Mouse (Mus musculus) right cerebral cortex, postnatal 4 days (tissue): Measurements from ENCODE around the gene Tjp3.
A peak's percentile ranks its signal among the peaks of the same experiment; 100 is the strongest.

Source experiments
- DNase-seq: peaks from one replicate; pipeline ENCODE4 v3.0.0-alpha.2; 2022

Gene Tjp3

DNA sequence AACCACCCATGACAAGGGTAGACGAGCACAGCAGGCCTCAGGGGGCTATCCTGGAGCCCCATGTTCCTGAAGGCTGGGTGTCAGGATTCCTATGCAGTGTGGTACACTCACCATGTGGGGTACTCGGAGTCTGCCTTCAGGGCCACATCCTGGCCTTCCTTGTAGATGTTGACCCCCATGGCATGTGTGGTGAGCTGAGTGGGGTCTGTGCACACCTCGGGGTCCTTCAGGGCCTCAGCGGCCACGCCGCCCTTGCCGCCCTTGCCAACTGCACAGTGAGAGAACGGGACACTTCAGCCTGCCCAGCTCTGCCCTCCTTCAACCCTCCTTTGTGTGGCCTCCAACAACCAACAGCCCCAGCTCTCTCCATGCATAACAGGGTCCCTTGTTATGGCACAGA lies 25.8 kb downstream of the Tjp3 start:
- DNase-seq = no peak

DNA sequence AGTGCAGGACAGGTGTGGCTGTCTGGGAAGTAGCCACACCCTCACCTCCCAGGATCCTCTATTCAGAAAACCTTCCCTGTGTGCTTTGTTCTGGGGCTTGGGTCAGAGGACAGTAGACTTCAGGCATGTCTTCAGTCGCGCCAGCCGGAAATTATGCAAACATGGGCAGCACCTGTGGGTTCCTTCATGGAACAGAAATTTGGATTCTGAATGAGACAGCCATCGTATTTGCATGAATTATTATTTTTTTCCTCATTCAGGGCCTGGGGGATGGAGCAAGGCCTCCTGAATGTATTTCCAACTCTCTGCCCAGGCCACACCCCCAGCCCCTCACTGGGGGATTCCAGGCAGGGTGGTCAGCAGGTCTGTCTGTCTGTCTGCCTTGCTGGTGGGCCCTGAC lies 30.4 kb downstream of the Tjp3 start:
- no peak for DNase-seq

DNA sequence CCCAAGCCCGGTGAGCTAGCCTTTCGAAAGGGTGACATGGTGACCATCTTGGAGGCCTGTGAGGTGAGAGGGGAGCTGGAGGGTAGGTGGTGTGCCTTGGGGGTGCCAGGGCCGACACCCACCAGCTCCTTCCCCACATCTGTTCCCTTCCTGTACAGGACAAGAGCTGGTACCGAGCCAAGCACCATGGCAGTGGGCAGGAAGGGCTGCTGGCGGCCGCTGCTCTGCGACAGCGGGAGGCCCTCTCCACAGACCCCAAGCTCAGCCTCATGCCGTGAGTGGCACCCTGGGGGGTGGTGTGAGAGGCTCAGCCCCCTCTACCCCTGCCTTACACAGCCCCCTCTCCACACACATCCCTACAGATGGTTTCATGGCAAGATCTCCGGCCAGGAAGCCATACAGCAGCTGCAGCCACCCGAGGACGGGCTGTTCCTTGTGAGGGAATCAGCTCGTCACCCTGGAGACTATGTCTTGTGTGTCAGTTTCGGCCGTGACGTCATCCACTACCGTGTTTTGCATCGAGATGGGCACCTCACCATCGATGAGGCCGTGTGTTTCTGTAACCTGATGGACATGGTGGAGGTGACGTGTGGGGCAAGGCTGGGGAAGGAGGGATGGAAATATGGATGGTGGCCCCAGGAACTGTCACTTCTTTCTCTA lies 32.0 kb downstream of the Tjp3 start:
- no peak for DNase-seq

DNA sequence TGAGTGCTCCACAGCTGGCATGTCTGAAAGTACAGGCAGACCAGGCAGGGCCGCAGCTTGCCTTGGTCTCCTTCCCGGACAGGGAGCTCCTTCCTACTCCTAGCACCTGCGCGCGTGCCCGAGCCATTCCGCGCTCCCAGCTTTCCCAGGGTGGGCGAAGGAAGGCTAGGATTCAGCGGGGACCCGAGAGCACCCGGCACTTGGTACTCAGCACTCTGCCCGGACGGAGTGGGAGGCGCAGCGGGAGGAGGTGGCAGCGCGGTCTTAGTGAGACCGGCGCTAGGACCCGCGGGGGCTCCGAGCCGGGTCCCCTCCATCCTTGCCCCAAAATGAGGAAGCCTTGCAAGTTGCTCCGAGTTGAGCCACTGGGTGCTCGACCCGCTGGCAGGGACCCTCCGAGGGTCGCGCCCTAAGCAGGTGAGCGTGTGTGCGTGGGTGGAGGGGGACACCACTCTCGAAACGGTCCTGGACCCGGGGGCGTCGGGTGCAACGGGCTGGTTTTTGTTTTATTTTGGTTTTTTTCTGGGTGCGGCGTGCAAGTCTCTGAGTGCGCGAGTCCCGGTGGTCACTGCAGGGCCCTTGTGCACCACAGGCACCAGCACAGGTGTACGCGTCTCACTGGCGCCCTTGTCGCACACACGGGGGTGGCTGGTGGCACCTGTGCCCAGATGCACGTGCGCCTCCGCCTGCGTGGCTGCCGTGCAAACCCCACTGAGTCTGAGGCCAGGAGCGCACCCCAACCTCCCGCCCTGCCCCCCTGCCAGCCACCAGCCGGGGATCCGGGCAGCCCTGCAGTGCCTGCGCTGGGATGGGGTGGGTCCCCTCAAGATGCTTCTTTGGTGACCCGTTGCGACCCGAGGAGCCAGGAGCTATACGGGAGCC lies 34.0 kb downstream of the Tjp3 start:
- peak; percentile 58 for DNase-seq

DNA sequence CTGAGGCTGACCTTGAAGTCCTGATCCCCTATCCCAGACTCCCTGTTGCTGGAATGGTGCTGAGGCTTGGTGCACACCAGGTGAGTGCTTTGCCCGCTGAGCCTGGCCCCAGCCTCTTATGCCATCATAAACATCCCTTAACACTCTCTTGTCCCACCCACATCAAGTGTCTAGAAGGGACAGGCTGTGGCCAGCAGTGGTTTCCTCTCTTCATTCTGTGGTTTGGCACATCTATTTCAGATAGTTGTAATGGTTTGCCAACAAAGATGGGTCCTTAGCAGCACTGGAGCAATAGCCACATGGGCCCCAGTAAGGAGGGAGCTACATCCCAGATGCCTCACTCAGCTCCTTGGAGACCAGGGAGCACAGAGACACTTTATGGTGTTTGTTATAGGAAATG lies 36.5 kb downstream of the Tjp3 start:
- no peak for DNase-seq

DNA sequence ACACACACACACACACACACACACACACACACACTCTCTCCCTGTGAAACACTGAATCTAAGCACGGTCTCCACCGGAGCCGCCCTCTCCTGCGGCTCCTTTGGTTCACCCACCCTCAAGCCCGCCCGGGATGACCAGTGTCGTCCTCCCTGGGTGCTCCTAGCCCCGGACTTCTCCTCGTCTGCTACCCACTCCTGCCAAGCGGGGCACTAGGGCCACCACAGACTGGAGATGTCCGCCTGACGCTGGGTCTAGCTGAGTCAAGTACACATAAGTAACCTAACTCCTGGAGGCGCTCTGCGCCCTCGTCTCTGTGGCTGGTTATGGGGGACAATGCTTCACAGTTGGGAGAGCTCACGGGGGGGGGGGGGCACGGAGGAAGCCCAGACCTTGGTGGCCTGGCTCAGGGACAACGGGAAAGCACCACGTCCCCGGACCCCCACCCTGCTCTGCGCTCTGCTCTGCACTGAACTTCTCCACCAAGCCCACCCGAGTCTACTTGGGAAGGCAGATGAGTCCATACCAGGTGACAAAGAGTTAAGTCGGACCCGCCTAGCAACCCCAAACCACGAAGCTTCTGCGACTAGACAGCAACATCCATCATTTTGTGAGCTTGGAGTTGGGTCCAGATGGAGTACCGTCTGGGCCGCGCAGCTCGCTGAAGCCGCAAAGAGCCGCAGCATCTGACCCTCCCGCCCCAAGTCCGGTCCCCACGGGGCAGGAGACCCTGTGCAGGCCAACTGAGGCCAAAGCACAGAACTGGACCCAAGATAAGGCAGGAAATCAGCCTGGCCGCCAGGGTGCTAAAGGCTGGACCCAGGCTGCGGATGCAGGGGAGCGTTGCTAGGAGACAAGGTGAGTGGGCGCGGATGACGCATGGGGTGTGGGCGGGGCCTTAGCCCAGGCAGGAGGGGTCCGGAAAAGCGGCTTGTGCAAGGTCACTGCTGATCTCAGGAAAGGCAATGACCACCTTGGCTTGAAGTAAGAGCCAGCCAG lies 38.7 kb downstream of the Tjp3 start, which contains the start of gene Matk:
TSS of gene Matk (plus strand) at position 512 of the 996 bp plus-strand sequence.
- DNase-seq = peak; percentile 78

DNA sequence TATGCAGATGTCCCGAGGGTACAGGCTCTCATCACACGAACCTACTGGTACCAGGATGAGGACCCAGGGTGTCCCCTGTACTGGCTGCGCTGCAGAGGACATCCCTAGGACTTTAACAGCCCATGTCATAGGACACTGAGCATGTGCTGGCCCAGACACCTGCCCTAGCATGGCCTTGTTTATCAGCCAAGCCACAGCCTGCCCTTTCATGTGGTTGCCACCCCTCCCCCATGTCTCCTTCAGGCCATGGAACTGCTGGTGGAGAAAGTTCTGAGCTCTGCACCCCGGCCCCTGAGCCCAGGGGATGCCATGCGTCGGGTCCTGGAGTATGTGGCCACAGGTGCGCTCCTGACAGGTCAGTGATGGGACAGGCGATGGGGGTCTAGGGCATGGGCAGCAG lies 41.9 kb downstream of the Tjp3 start:
- DNase-seq = no peak

DNA sequence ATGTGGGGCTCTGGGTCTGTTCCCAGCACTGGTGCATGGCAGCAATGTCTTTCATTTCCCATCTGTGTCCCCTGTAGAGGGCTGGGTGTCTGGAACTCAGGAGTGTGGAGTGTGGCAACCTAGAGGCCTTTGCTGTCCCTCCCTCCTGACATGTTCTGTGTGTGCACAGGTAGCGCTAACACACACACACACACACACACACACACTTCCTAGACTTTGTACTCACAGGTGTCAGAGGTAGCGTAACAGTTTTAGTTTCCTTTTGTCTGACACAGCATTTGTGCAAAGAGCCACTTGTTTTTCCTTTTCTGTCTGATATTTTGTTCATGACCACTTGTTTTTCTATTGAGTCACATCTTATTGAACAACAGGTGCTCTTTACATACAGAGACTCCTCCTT lies 43.6 kb downstream of the Tjp3 start:
- DNase-seq = no peak

DNA sequence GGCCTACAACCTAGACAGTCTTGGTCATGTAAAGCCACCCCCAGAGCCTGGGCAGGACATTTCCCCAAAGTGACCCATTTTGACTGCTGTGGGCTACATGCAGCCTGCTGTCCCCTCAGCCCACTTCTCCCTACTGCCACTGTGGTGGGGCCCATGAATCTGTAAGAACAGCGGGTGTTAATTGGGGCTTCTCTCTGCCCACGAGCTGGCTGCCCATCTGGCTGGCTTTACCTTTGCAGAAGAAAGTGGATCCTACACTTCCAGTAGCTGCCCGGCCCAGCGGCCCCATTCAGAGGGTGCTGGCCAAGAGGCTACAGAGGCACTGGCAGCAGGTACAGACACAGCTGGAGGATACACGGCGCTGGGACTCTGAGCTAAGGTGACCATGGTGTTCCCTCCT lies 46.2 kb downstream of the Tjp3 start:
- no peak for DNase-seq

DNA sequence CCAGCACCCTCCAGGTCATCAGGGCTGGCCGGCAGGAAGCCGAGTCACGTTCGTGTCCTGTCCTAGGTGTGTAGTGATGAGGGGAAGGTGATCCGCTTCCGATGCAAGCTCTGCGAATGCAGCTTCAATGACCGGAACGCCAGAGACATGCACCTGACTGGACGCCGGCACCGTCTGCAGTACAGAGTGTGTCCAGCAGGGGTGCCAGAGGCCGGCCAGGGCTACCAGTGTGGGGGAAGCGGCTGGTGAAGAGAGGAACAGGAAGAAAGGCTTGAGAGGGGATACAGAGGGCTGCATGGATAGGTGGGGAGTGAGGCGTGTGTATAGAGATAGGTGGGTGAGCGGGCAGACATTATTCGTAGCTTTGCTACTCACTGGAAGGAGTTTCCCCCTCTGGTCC lies 46.8 kb downstream of the Tjp3 start:
- DNase-seq = peak; percentile 84

DNA sequence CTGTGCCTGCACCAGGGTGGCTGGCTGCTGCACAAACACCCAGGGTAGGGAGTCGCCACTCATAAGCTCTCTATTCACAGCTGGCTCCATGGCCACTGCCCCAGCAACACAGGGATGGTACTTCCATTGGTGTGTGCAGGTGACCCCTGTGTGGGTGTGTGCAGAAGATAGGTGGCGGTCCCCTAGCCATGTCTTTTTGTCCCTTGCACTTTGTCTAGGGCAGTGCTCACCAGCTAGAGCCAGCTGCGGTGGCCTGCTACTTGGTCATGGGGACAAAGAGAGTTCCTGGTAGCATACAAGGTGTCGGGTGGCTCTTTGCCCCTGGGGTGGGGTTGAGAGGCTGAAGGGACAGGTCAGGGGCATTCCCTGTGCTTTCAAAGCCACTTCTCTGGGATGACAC lies 47.2 kb downstream of the Tjp3 start:
- DNase-seq = no peak

DNA sequence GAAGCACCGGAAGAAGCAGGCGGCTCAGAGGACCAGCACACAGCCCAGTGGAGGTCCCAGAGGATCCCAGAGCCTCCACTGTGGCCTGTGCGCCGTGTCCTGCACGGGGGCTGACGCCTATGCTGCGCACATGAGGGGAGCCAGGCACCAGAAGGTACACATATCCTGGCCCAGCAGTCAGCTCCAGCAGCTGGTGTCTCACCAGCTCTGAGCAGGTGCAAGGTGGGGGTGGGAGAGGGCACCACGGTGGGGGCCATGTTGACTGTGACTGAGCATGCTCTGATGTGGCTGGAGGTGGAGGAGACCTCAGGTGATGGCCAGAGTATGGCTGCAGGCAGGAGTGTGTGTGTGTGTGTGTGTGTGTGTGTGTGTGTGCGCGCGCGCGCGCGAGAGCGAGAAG lies 49.4 kb downstream of the Tjp3 start:
- no peak for DNase-seq

DNA sequence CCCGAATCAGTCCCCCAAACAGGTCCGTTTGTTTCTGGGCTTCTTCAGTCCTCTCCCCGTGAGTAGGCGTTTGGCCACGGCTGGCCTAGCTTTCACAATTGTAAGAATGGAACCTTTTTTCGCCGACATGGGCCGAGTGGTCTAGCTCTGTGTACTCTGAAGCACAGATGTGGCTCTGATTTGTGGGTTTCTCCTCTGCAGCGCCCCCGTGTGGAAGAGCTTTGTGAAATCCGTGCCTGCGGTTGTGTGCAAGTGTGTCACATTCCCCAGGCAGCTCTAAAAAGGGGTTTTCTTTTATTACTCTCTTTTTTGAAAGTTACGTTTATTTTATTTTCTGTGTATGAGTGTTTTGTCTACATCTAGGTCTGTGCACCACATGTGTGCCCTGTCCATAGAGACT lies 50.5 kb downstream of the Tjp3 start:
- peak; percentile 78 for DNase-seq

DNA sequence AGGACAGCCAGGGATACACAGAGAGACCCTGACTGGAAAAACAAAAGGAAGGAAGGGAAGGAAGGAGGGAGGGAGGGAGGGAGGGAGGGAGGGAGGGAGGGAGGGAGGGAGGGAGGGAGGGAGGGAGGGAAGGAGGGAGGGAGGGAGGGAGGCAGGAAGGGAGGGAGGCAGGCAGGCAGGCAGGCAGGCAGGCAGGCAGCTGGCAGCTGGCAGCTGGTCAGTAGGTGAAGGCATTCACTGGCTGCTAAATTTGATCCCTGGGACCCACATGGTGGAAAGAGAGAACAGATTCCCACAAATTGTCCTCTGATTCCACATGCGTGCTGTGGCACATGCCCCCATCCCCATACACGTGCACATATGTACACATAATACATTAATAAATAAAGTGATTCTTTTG lies 52.8 kb downstream of the Tjp3 start:
- no peak for DNase-seq

DNA sequence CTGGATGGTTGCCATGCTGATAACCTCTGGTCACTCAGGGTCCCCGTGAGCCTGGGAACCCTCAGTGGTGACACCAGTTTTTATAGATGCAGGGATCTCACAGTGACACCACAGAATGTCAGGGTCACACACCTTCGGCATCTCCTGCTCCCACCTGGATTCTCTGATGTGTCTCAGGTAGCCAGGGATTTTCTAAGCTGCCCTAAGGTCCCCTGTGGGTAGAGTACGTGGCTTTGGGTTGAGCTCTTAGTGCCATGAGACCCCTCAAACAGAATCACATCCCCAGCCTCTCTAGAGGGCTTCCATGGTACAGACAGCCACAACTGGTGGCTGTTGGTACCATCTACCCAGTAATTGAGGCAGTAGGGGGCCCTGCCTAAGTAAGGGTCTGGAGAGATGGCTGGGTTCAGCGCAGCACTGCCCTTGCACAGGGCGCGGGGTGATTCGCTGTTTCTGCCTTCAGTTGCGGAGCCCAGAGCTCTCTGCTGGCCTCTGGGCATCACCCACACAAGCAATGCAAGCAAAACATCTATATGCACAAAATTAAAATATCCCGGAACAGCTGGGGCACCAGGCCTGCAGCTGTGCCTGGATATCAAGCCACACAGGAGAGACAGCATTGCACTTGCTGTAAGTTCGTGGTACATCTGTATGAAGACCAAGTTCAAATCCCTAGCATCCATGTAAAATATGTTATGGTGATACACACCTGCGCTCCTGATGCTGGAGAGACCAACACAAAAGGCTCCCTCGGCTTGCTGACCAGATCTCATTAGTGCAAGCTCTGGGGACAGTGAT lies 54.7 kb downstream of the Tjp3 start:
- DNase-seq = no peak

DNA sequence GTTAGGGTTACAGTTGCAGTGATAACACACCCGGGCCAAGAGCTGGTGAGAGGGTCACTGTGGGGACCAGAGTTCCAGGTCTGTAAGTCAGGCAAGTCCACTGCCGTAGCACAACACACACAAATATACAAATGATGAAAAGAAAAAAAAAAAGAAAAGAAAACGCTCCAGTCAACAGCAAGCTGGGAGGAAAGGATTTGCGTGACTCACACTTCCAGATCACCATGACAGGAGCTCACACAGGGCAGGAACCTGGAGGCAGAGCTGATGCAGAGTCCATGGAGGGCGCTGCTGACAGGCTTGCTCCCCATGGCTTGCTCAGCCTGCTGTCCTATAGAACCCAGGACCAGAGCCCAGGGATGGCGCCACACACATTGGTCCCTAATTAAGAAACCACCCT lies 57.2 kb downstream of the Tjp3 start:
- no peak for DNase-seq

DNA sequence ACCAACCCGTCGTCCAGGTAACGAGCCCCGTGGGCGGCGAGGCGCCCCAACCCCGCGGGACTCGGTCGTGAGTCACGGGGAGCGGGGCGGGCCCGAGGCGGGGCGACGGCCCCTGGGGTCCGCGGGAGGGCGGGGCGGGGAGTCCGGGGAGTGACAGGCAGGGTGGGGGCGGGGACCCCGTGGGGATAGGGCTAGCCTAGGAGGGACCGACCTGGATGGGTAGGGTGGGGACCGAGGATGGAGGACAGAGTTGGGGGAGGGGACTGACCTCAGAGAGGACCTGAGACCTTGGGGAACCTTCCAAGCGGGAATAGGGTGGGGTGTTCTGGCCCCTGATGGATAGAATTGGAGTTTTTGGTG lies 58.2 kb downstream of the Tjp3 start:
- no peak for DNase-seq

DNA sequence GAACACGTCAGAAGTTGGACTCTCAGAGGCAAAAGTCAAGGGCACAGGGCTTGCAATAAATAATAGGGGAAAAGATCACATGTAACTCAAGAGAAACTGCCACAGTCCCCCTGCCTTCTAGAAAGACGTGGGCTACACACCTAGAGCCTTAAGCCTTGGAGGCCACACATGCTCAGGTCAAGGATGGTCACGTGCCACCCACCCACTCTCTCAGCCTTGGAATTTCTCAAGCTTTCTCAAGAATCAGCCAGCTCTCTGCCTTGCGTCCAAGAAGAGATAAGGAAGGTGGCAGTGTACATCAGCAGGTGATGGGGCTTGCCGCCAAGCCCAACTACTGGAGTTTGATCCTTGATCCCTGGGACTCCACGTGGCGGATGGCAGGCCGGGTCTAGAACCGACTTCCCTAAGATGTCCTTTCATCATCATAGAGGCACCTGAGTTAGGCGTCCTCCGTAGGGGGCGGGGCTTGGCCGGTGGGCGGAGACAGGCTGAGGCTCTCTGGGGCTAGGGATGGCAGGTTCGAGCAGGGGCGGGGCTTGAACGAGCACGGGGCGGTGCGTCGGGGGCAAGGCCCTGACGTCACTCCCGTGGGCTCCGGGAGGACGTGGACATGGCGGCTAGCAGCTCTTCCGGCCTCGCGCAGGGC lies 58.7 kb downstream of the Tjp3 start, which contains the start of gene Zfr2:
TSS of gene Zfr2 (plus strand) at position 576 of the 646 bp plus-strand sequence.
- DNase-seq = peak; percentile 85

DNA sequence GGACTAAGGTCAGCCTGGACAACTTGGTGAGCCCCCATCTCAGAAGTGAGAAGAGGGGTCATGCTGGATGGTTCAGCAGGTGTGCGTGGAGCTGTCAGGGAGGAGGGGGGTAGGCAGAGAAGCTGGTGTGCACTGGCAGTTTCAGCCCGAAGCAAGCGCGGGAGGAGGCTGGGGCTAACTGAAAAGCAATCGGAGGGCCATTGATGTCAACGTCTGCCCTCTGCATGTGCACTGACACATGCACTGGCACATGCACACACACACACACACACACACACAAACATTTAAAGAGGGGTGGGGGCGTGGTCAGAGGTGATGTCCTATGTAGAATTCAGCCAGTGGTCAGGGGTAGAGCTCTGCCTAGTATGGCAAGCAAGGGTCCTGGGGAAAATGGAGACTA lies 59.9 kb downstream of the Tjp3 start:
- DNase-seq = no peak

DNA sequence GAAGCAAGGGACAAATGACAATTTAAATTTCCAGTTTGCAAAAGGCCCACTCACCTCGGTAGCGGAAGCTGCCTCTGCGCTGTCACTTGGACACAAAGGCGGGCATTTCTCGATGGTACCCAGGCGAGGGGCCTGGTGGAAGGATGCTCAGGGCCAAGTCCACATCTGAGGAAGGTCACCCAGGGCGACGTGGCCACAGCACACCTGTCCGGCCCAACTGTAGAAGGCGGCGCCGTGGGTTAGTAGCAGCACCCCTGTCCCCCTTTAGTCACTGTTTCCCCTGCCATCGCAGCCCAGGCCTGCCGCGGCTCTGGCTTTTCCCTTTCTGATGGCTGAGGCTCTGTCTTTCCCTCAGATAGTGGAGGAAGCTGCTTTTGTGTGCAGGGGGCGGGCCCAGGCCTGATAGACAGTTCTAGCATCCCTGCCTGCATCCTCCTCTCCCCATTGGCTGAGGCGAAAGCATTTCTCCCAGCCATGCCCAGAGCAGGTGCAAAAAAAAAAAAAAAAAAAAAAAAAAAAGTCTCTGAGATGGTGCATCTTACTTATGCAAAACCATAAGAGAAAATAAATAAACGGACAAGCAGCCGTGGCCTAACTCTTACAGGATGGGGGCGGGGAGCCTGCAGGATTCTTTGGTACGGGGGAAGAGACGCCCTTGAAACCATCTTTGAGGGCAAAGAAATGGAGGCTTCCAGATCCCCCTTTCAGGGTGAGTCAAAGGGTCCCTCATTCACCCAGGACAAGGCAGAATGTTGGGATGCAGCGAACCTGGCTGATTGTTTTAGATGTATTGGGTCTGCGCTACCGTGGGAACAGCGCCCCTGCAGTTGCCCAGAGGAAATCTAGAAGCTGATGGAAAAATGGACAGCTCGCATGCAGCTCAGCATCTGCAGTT lies 60.7 kb downstream of the Tjp3 start, which contains the start of gene Atcay:
TSS of gene Atcay (minus strand) at position 396 of the 895 bp plus-strand sequence.
- DNase-seq = peak; percentile 79
